Mouse (Mus musculus) lung, adult 2 months (tissue): ENCODE data around the gene Comtd1.

ENCODE experiments used
- CTCF ChIP-seq: fragments of 200-500 bp; IDR thresholded peaks from 2 replicates; pipeline ENCODE4 v1.5.1; 2011; ENCODE audit warnings: mild to moderate bottlenecking, low read length, control low read depth; ENCODE audit not compliant: insufficient read depth
- POLR2A ChIP-seq: fragments of 200-500 bp; IDR thresholded peaks from 2 replicates; pipeline ENCODE4 v1.6.1; 2011; ENCODE audit warnings: low read depth, mild to moderate bottlenecking, control low read depth, low read length, borderline replicate concordance; ENCODE audit errors: extremely low read depth

GRCm38 (mm10) chr14:21800641-21801040 is 48.1 kb downstream of the Comtd1 start:
- no peak for TF ChIP-seq CTCF
- TF ChIP-seq POLR2A, result no peak
